Mouse (Mus musculus) cerebellum, adult 18-20 months (tissue): ENCODE measurements at regions not wholly inside any gene's neighbourhood (a gene's known extent, or its start where the extent isn't known, plus 50 kb on each side); places are given as distances from the start of the nearest gene placed in this dataset.
A peak's percentile ranks its signal among the peaks of the same experiment; 100 is the strongest.

Experiments
- DNase-seq, 2 experiments: peaks; one replicate each; pipeline ENCODE4 v3.0.0; 2021

GRCm38 (mm10) chr15:23536691-23537090 is 987.9 kb downstream of the Cdh18 start:
- no peak for DNase-seq

GRCm38 (mm10) chr15:23537449-23537848 is 988.6 kb downstream of the Cdh18 start:
- DNase-seq, result no peak

- DNase-seq, result no peak
Measured at GRCm38 (mm10) chr15:23560136-23560535, 1011.3 kb downstream of the Cdh18 start.

GRCm38 (mm10) chr15:23562181-23562580 is 1013.4 kb downstream of the Cdh18 start:
- DNase-seq, result peak; percentile 27 to 43

GRCm38 (mm10) chr15:23564981-23565380 is 1016.2 kb downstream of the Cdh18 start:
- DNase-seq, result no peak

- peak; percentile 77 to 86 for DNase-seq
Measured at GRCm38 (mm10) chr15:23566886-23567655, 1018.2 kb downstream of the Cdh18 start.

GRCm38 (mm10) chr15:23568651-23569050 is 1019.8 kb downstream of the Cdh18 start:
- DNase-seq, result peak; percentile 12 to 18

GRCm38 (mm10) chr15:23581898-23582297 is 1033.1 kb downstream of the Cdh18 start:
- DNase-seq, result no peak

GRCm38 (mm10) chr15:23590451-23590850 is 1041.6 kb downstream of the Cdh18 start:
- no peak for DNase-seq

GRCm38 (mm10) chr15:23600445-23600844 is 1051.6 kb downstream of the Cdh18 start:
- no peak for DNase-seq
